Mouse (Mus musculus) urinary bladder, postnatal 14 days (tissue): ENCODE results near the gene Cpeb1.
A peak's percentile ranks its signal among the peaks of the same experiment; 100 is the strongest.

ENCODE experiments used
- DNase-seq: peaks from one replicate; pipeline ENCODE4 v3.0.0; 2021; ENCODE audit warnings: low spot score

Cpeb1 gene

DNA sequence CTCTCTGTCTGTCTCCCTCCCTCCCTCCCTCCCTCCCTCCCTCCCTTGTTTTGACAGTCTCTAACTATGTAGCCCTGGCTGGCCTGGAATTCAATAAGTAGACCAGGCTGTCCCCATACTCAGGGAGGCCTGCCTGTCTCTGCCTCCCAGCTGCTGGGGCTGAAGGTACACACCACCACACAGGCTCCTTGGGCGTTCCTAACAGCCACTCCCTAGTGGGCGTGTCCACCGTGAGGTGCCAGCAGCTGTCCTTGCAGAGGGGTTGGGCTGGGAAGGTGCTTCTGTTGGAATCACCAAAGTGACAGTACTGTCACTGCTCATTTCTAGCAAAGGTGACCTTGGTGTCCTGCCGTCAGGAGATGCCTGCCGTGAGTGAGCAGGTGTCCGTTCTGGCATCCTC lies 128.4 kb downstream of the Cpeb1 start:
- DNase-seq: no peak

DNA sequence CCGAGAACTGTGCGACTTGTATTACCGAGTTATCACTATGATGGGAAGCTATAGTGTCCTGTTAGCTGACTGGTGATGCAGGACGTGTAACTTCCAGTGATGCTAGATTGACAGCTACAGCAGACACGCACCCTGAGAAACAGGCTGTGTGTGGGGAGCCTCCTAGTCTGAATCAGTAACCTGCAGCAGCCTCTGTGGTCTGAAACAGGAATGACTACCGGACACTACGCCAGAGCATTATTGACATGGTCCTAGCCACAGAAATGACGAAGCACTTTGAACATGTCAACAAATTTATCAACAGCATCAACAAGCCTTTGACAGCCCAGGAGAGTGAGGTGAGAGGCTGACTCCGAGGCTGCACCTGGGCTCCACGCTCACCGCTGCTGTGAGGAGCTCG lies 129.2 kb downstream of the Cpeb1 start:
- no peak for DNase-seq

DNA sequence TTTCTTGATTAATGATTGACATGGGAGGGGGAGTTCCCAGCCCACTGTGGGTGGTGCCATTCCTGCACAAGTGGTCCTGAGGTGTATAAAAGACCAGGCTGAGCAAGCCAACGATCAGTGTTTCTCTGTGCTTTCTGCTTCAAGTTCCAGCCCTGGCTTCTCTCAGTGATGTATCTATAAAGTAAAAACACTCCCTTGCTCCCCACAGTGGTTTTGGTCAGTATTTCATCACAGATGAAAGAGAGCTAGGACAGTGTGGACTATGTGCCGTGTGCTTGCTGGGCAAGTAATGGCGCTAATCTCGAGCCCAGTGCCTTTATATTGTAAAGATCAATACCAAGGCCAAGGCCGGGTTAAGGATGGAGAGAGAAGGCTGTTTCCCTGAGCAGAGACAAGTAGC lies 133.5 kb downstream of the Cpeb1 start:
- no peak for DNase-seq

DNA sequence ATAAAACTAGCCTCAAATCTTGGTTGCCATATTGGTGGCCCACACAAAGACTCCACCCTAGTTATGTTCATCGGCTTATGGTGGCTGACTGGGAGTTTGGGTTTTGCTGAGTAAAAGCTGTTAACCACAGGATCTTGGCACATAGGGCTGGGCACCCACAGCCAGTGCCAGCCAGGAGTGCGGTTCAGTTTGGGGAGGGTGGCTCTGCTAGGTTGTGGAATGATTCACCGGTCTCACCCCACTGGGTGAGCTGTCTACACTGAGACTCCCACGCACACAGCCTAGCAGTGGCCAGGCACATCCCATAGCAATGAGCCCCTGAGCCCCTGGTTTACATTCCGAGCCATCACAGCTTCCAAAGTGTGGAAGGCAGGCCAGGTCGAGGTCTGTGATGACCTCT lies 135.5 kb downstream of the Cpeb1 start:
- no peak for DNase-seq

DNA sequence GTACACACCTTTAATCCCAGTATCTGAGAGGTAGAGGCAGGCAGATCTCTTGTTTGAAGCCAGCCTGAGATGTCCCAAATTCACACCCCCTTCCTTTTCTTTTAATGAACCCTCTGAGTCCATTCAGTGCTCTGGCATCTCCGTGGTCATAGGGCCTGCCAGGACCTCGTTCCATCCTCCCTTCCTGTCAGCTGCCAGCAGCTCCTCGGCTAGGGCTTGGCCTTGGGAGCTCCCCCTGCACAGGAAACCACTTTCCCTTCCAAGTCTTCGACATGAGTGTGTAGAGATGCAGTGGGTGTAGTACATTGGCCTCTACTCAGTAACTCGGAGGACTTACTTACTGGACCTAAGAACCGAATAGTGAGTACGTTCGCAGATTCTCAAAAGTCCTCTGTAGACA lies 139.7 kb downstream of the Cpeb1 start:
- DNase-seq: no peak

DNA sequence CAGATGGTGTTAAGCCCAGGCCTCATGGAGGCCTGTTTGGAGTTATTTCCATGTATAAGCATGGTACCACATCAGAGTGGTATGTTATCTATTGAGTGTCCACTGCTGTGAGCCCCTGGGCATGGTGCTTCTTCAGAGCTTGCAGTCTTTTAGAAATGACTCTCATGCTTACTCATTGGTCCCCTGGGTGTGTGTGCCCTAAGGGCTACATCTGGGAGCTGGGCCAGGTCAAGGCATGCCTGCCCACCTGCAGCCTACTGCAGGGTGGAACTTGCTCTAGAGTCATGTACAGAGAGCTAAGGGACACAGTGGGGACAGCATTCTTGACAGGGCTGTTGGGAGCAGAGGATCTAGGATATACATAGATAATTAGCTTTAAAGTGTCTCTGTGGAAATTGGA lies 143.7 kb downstream of the Cpeb1 start:
- DNase-seq: no peak

- DNase-seq: no peak
Measured at GRCm38 (mm10) chr7:81311130-81311529, 144.1 kb downstream of the Cpeb1 start.

GRCm38 (mm10) chr7:81309247-81309646 lies 146.0 kb downstream of the Cpeb1 start:
- no peak for DNase-seq

DNA sequence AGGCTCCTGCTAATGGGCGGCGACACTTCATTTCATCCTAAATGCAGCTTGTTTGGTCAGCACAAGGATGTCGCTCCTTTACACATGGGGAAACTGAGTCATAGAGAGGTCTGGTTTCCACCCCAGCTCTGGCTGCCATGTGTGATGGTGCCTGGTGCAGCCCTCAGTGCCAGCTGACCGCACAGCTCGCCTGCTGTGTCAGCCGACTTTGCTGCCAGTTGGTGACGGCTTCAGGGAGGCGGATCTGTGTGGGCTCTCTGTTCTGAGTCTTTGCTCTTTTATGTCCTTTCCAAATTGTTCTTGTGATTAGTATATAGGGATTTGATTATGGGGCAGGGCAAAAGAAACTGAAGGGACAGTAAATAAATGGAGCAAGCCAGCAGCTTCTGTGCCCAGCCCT lies 147.5 kb downstream of the Cpeb1 start:
- DNase-seq: no peak

- DNase-seq: no peak
Measured at GRCm38 (mm10) chr7:81304675-81305074, 150.6 kb downstream of the Cpeb1 start.

GRCm38 (mm10) chr7:81304100-81304499 lies 151.2 kb downstream of the Cpeb1 start:
- no peak for DNase-seq

DNA sequence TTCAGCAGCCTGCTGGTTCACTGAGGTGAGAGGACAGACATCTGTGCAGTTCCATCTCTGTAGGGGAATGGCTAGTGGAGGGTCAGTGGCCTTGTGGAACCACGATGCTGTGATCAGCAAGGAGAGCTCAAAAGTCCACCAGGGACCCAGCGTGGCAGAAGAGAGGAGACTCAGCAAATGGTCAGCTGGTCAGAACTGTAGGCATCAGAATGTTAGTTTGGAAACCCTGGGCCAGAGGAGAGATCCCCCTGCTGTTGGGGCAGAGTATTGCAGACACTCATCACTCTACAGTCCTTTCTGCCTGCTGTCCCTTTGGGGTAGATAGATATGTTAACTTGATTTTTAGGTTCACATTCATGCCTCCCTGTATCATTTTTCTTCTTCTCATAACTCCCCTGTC lies 151.6 kb downstream of the Cpeb1 start:
- peak; percentile 22 for DNase-seq

DNA sequence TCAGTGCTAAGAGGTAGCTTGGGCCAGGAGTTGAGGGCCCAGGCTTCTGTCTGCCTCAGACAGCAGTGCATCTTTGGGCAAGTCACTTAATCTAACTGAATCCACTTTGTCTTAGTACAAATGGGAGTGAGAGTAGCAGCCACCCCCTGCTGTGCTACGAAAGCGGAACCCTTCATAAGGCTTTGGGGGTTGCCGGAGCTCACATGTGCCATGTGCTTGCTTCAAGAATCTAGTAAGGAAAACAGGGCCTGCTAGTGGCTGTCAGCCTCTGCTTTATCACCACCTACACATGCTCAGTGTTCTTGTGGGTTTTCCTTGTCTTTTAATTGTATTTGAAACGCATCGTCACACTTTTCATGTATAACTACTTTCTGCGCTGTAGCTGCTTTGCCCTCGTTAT lies 153.9 kb downstream of the Cpeb1 start:
- DNase-seq: no peak

GRCm38 (mm10) chr7:81298206-81298605 lies 157.1 kb downstream of the Cpeb1 start:
- DNase-seq: no peak
